Mouse (Mus musculus): ENCODE data around the gene Etv5. TPM values are rescaled to one million over a fixed set of nuclear protein-coding genes. Genes with fewer than 3 reads are reported as not detected.

Gene Etv5
- polyA plus RNA-seq, 1 experiment from 2014 or later: 201 TPM

DNA sequence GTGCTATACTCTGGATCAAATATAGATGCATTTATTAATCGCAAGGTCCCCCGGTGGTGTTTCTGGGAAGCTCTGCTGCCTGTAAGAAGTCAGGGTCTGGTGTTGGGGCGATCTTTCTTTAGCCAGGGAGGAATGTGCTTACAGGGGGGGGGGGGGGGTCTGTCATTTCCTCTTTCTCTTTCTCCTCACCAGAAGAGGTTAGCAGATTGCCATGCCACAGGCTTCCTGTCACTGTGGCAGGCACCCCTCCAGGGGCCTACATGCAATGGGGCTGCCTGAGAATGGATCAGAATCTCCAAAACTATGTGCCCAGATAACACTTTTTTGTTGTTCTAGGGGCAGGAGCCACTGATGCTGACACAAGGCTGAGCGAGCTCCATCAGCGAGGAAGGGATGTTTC lies 89.7 kb downstream of the Etv5 start:
- ATAC-seq (ENCODE audit: low read depth): no peak
- WGBS: 69% methylated on average over 5 of the region's 5 CpGs

GRCm38 (mm10) chr16:22348478-22349270 lies 90.8 kb downstream of the Etv5 start:
- ATAC-seq (ENCODE audit: low read depth): no peak
- Histone ChIP-seq H3K9me3 (ENCODE audit: control insufficient read depth, low read length) (0 out of 2 replicates have a peak, but pooled peaks cover 2% of the 10 kb centered on the region), H3K9ac (ENCODE audit: low read length) (no peak overlapping the region), H3K4me3 (ENCODE audit: low read length) (no peak overlapping the region), H3K27me3 (ENCODE audit: control insufficient read depth, insufficient read depth, low read depth, low read length) (no peaks in the 10 kb centered on the region), H3K4me1 (replicated peaks; ENCODE audit: control insufficient read depth, insufficient read depth, low read length) (no peaks in the 10 kb centered on the region), H3K4me2 (ENCODE audit: low read depth, low read length) (no peak overlapping the region), H3K27ac (ENCODE audit: low read length) (no peak overlapping the region), H3K36me3 (ENCODE audit: control insufficient read depth, insufficient read depth, low read length) (no peaks in the 10 kb centered on the region)
- 32% methylated on average over 16 of the region's 16 CpGs for WGBS

More for the DNA sequence above, 89.7 kb downstream of the Etv5 start:
- Histone ChIP-seq H3K4me2 (ENCODE audit: low read depth, low read length) (no peak overlapping the region), H3K27me3 (ENCODE audit: control insufficient read depth, insufficient read depth, low read depth, low read length) (no peaks in the 10 kb centered on the region), H3K27ac (ENCODE audit: low read length) (no peak overlapping the region), H3K4me1 (replicated peaks; ENCODE audit: control insufficient read depth, insufficient read depth, low read length) (no peaks in the 10 kb centered on the region), H3K4me3 (ENCODE audit: low read length) (no peak overlapping the region), H3K9me3 (ENCODE audit: control insufficient read depth, low read length) (peaks cover 2% of the 10 kb centered on the region; the same call in 1 of the 2 replicates), H3K9ac (ENCODE audit: low read length) (no peak overlapping the region), H3K36me3 (ENCODE audit: control insufficient read depth, insufficient read depth, low read length) (no peaks in the 10 kb centered on the region)

DNA sequence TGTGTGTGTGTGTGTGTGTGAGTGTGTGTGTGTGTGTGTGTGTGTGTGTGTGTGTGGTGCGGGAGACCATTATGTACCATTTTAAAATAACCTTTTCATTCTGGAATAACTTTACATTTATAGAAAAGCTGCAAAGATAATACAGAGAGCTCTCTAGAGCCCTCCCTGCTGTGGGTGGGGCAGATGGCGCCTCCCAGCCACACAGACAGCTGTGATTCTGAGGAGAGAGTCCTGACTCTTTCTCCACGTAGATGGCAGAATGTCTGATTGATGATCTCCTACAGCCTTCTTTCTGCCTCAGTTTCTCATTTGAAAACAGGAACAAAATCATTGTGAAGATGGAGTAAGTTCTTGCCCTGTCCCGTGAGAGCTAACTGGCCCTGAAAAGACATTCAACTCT lies 91.5 kb downstream of the Etv5 start:
- H3K27me3 ChIP-seq (ENCODE audit: control insufficient read depth, insufficient read depth, low read depth, low read length): no peaks in the 10 kb centered on the region
- ATAC-seq (ENCODE audit: low read depth): no peak
- H3K4me1 ChIP-seq (replicated peaks; ENCODE audit: control insufficient read depth, insufficient read depth, low read length): no peaks in the 10 kb centered on the region
- no peaks in the 10 kb centered on the region for H3K36me3 ChIP-seq (ENCODE audit: control insufficient read depth, insufficient read depth, low read length)
- WGBS: 64% methylated on average over 4 of the region's 4 CpGs
- H3K4me2 ChIP-seq (ENCODE audit: low read depth, low read length): no peak overlapping the region
- H3K4me3 ChIP-seq (ENCODE audit: low read length): no peak overlapping the region
- no peak overlapping the region for H3K9ac ChIP-seq (ENCODE audit: low read length)
- H3K27ac ChIP-seq (ENCODE audit: low read length): no peak overlapping the region
- 0 out of 2 replicates have a peak, but pooled peaks cover 2% of the 10 kb centered on the region for H3K9me3 ChIP-seq (ENCODE audit: control insufficient read depth, low read length)

DNA sequence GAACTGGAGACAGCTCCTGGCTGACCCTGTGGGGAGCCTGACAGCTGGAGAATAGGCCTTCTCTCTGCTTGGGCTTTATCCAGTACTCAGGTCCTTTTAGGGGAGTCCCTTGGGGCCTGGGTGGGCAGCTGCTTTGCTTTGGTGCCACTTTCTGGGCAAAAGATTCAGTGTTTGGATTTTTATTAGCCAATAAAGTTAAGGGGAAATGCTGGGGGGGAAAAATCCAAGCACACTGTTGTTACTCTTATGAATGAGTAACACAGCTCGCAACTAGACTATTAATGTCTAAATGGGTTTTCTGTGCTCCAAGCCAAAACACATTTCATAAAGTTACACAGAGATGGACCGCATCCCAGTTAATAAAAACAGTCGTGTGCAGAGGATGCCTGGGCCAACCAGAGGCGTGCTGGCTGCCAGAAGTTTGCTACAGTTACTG lies 98.3 kb downstream of the Etv5 start:
- no peaks in the 10 kb centered on the region for H3K36me3 ChIP-seq (ENCODE audit: control insufficient read depth, insufficient read depth, low read length)
- H3K4me3 ChIP-seq (ENCODE audit: low read length): no peak overlapping the region
- ATAC-seq (ENCODE audit: low read depth): peak; percentile 92
- H3K9ac ChIP-seq (ENCODE audit: low read length): no peak overlapping the region
- H3K9me3 ChIP-seq (ENCODE audit: control insufficient read depth, low read length): no peaks in the 10 kb centered on the region
- no peaks in the 10 kb centered on the region for H3K27me3 ChIP-seq (ENCODE audit: control insufficient read depth, insufficient read depth, low read depth, low read length)
- WGBS: 53% methylated on average over 4 of the region's 4 CpGs
- peak overlapping the region; percentile 67 for H3K27ac ChIP-seq (ENCODE audit: low read length)
- H3K4me1 ChIP-seq (replicated peaks; ENCODE audit: control insufficient read depth, insufficient read depth, low read length): 0 out of 2 replicates have a peak, but pooled peaks cover 4% of the 10 kb centered on the region
- no peak overlapping the region for H3K4me2 ChIP-seq (ENCODE audit: low read depth, low read length)

GRCm38 (mm10) chr16:22335781-22336180 lies 103.7 kb downstream of the Etv5 start:
- Histone ChIP-seq H3K4me2 (ENCODE audit: low read depth, low read length) (no peak overlapping the region), H3K9ac (ENCODE audit: low read length) (no peak overlapping the region), H3K27me3 (ENCODE audit: control insufficient read depth, insufficient read depth, low read depth, low read length) (no peaks in the 10 kb centered on the region; the same call in 1 of the 2 replicates), H3K4me1 (replicated peaks; ENCODE audit: control insufficient read depth, insufficient read depth, low read length) (0 out of 2 replicates have a peak, but pooled peaks cover 2% of the 10 kb centered on the region), H3K36me3 (ENCODE audit: control insufficient read depth, insufficient read depth, low read length) (no peaks in the 10 kb centered on the region), H3K4me3 (ENCODE audit: low read length) (no peak overlapping the region), H3K27ac (ENCODE audit: low read length) (no peak overlapping the region), H3K9me3 (ENCODE audit: control insufficient read depth, low read length) (no peaks in the 10 kb centered on the region)
- 60% methylated on average over 3 of the region's 3 CpGs for WGBS
- ATAC-seq (ENCODE audit: low read depth): no peak

Other genes starting within 250 kb of the Etv5 start
- 365 and 388 TPM in 2 replicates for gene Tra2b, start 173.7 kb downstream of the Etv5 start, polyA plus RNA-seq (2015; fragmentation: Nextera tagmentation; extraction: Ambion mirVana)
- gene Dgkg, start 217.5 kb upstream of the Etv5 start, polyA plus RNA-seq (2015; fragmentation: Nextera tagmentation; extraction: Ambion mirVana): 1.2 and 1.3 TPM in 2 replicates

All from lung, embryonic 16.5 days (tissue).